Mouse (Mus musculus) olfactory bulb, adult 2 months (tissue): ENCODE measurements around the gene Rasgef1c.

ENCODE experiments used
- CTCF ChIP-seq: fragments of 200-500 bp; IDR thresholded peaks from 2 replicates; pipeline ENCODE4 v1.5.1; 2012; ENCODE audit warnings: low read depth, mild to moderate bottlenecking, low read length, moderate library complexity; ENCODE audit not compliant: insufficient read depth
- POLR2A ChIP-seq: fragments of 200-500 bp; IDR thresholded peaks from 2 replicates; pipeline ENCODE4 v1.6.1; 2012; ENCODE audit warnings: mild to moderate bottlenecking, low read depth, low read length, moderate library complexity; ENCODE audit not compliant: insufficient read depth

- TF ChIP-seq CTCF (no peak), POLR2A (no peak)
These were observed 40.5 kb upstream of the Rasgef1c start for GRCm38 (mm10) chr11:49861139-49861538.
